Mouse (Mus musculus): ENCODE results near the gene Slc48a1.

DNA sequence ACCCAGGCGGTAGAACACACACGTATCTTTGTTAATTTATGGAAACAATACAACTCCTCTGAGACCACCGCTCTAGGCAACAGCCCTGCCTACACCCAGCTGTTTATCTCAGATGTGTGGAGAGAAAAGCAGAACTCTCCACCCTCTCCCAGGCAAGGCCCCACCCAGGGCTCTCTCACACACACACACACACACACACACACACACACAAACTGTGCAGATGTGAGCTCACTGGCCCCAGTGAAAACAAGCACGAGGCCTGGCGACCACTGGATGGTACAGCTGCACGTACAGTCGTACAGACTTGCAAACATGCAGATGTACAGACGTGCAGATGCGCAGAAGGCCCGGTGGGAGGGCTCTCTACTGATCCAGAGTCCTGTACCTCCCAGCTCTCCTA lies 33.4 kb upstream of the Slc48a1 start:
- TF ChIP-seq CTCF (IDR thresholded peaks at IDR 0.05; ENCODE audit: insufficient read depth, low read depth, low read length) = no peak
- no peak for TF ChIP-seq POLR2A (IDR thresholded peaks at IDR 0.05; ENCODE audit: insufficient read depth, low read depth, low read length)
